Mouse (Mus musculus) sigmoid colon, adult 10 weeks (tissue): ENCODE data around the gene Myo6. TPM values are rescaled to one million over a fixed set of nuclear protein-coding genes. Genes with fewer than 3 reads are reported as not detected.

Experiments used
- polyA plus RNA-seq: library from polyadenylated mRNA; stranded (reverse); fragments of 350-450 nt; fragmentation: Illumina TruSeq; extraction: RNeasy Lipid Tissue Mini Kit (QIAGEN cat#74804); gene quantifications from one replicate; pipeline ENCODE4 v1.2.3, GENCODE M21; 2014; ENCODE audit warnings: low read depth, low replicate concordance

The Myo6 gene
- 207 TPM for polyA plus RNA-seq

DNA sequence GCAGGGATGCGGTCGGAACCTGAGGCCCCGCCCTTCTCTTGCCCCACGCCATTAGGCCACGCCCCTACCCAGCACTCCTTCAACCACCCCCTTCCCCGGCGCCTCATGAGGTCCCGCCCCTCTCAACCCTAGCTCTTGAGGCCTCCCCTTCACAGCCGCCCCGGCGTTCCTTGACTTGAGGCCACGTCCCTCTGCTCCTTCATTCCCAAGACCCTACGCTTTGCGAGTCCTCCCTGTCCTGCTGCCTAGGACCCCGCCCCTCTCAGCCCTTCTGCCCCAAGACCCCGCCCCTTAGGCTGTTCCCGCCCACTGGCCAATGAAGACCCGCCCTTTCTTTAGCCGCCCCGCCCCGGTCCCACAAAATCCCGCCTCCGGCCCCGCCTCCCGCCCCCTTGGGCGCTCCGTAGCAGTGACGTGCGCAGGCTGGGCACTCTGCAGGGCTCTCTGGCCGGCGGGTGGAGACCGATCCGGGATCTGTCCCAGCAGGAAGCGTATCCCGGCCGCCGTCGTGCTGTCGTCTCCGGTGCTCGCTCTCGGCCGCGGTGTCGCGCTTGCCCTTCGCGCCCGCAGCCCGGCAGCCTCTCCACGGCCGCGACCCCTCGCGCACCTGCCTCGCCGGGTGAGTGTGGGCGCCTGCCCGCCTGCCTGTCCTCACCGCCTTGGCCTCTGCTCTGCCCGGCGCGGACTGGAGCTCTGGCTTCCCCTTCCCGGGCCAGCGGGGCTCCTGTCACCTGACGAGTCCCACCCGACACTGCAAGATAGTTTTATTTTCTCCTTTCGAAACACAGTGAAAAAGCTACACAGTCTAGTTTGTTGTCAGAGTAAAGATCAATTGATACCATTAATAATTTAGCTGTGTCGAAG, at the start of gene Myo6:
TSS of gene Myo6 (plus strand) at position 421 of the 864 bp plus-strand sequence.

Other genes with a start within 250 kb of the Myo6 start
- gene Filip1, start 152.2 kb upstream of the Myo6 start, polyA plus RNA-seq: 3.9 TPM
- 257 TPM for gene Senp6, start 98.1 kb upstream of the Myo6 start, polyA plus RNA-seq